Mouse (Mus musculus) inflammation-experienced regulatory T-cells, adult 6 months (primary cell): Measurements from ENCODE around the gene Zfp97. TPM values are rescaled to one million over a fixed set of nuclear protein-coding genes. Genes with fewer than 3 reads are reported as not detected.
"Not testable (repeated sequence)": the region's sequence is repeated elsewhere in the genome, so short reads cannot be mapped to it uniquely, and the experiment has no call there.

Source experiments
- ATAC-seq: one replicate; pipeline ENCODE4 v1.8.0; 2017
- polyA plus RNA-seq, 3 experiments: library from polyadenylated mRNA; unstranded; fragments of 100-300 nt; shearing (Covaris generic); gene quantifications; one replicate each; pipeline ENCODE4 v1.2.1; 2017

The Zfp97 gene
- 10 to 100 TPM in 2 of 3 experiments, 1 to 10 TPM in 1; 8.5 to 12.5 (median 10.9) TPM for polyA plus RNA-seq

GRCm38 (mm10) chr17:17120830-17121502 is at the start of gene Zfp97:
Zfp97 (plus strand) TSS chr17:17121415.
- peak; percentile 99 for ATAC-seq

GRCm38 (mm10) chr17:17178757-17179413 is 57.7 kb downstream of the Zfp97 start:
- peak; percentile 99 for ATAC-seq

GRCm38 (mm10) chr17:17194761-17195160 is 73.5 kb downstream of the Zfp97 start:
- not testable (repeated sequence) for ATAC-seq

- no peak for ATAC-seq
Measured at GRCm38 (mm10) chr17:17195178-17195577, 74.0 kb downstream of the Zfp97 start.

- not testable (repeated sequence) for ATAC-seq
Measured at GRCm38 (mm10) chr17:17196111-17196510, 74.9 kb downstream of the Zfp97 start.

Other genes with a start within 250 kb of the Zfp97 start
- 1 to 10 TPM in 2 of 3 experiments, not detected in 1; 1.2 TPM for gene Zfp960, start 57.3 kb upstream of the Zfp97 start, polyA plus RNA-seq